Mouse (Mus musculus) cortical plate, adult 2 months (tissue): ENCODE results near the gene Cubn.

Experiments used
- CTCF ChIP-seq: fragments of 200-500 bp; IDR thresholded peaks from 2 replicates; pipeline ENCODE4 v1.5.1; 2011; ENCODE audit warnings: mild to moderate bottlenecking, control low read depth, low read length; ENCODE audit not compliant: insufficient read depth; ENCODE audit errors: extremely low read depth
- POLR2A ChIP-seq: fragments of 200-500 bp; IDR thresholded peaks from 2 replicates; pipeline ENCODE4 v1.6.1; 2011; ENCODE audit warnings: mild to moderate bottlenecking, low read length, control low read depth; ENCODE audit not compliant: insufficient read depth; ENCODE audit errors: extremely low read depth

DNA sequence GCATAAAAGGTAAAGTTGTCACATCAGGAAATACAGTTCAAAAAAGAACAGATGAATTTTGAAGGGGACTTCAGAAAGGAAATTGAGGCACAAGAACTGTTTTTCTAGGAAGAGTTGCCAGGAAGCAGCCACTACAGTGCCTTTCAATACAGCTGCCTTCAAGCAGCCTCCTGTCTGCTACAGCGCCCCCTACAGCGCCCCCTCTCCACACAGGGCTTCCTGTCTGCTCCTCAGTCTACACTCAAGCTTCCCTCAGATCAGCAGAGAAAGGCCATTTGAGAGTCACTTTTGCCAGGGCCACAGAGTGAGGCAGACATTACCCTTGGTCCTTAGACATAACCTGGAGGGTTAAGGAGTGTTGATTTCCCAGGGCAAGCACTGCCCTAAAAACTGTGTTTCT, 46.1 kb upstream of the Cubn start:
- no peak for TF ChIP-seq CTCF
- TF ChIP-seq POLR2A = no peak
